10 mouse cellular contexts compared by ENCODE assay signal in the genomic region with DNA sequence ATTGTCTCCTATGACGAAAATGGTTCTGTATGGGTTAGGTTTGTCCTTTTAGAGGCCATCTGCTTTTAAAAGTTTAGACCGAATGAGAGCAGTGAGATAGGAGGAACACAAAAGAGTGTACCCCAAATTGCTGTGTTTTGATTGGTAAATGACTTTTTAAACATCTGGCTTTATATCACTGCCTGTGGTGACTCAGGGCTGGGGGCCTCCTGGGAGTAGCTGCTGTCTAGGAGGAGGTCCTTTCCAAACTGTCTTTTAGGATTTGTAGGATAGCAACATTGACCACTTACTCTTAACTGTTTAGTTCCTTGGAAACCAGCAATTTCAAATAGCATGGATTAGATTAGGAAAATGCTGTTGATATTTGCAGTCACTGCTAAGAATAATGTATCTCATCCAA. TPM values are rescaled to one million over a fixed set of nuclear protein-coding genes. Genes with fewer than 3 reads are reported as not detected.
DNase-seq lines count a peak whose midpoint lies in the region; ATAC-seq and TF ChIP-seq lines count a peak whose summit lies in the region.
"Had no signal": no experiment of that assay in that cellular context is flagged by ENCODE, and none has a peak within 500 bp of the region (broad histone marks: within the 10 kb centered on the region; RNA-seq: fewer than 3 reads in every experiment).

No protein-coding gene starts in this region.

- intact Hi-C loops in heart, adult 2 months (cut with DNase I): no loop called here

- ATAC-seq in heart, embryonic 11.5 days (replicated peaks; ENCODE audit: insufficient number of reproducible peaks, low FRiP score, low TSS enrichment): no peak
- no peak for ATAC-seq in lung, embryonic 14.5 days (ENCODE audit: insufficient read depth)
- ATAC-seq in heart, postnatal 0 days (ENCODE audit: insufficient read depth, low read depth): no peak
- no peak for ATAC-seq in stomach, embryonic 14.5 days (ENCODE audit: insufficient number of reproducible peaks, insufficient read depth, low FRiP score, low read depth)

- H3K4me3 ChIP-seq in heart, adult 2 months: peak overlapping the region; percentile 81
- H3K4me3 ChIP-seq in heart, embryonic 11.5 days (ENCODE audit: low read depth, low read length): no peak overlapping the region
- 0 out of 2 replicates have a peak overlapping the region, but pooled peaks have one; percentile 57 for H3K4me3 ChIP-seq in lung, embryonic 14.5 days (ENCODE audit: low read depth, low read length)
- H3K4me3 ChIP-seq in heart, postnatal 0 days (ENCODE audit: low read depth, low read length): peak overlapping the region; percentile 67
- no peak overlapping the region for H3K4me3 ChIP-seq in stomach, embryonic 14.5 days (ENCODE audit: low read depth, low read length)

- peaks cover 18% of the 10 kb centered on the region for H3K36me3 ChIP-seq in heart, adult 2 months (ENCODE audit: control insufficient read depth, insufficient read depth, low read length)
- peaks cover 3% of the 10 kb centered on the region; the same call in 1 of the 2 replicates for H3K36me3 ChIP-seq in heart, embryonic 11.5 days (ENCODE audit: control insufficient read depth, insufficient read depth, low read length)
- peaks cover 20% of the 10 kb centered on the region; the same call in 1 of the 2 replicates for H3K36me3 ChIP-seq in lung, embryonic 14.5 days (ENCODE audit: insufficient read depth)
- peaks cover 19% of the 10 kb centered on the region; the same call in 1 of the 2 replicates for H3K36me3 ChIP-seq in heart, postnatal 0 days (replicated peaks; ENCODE audit: control insufficient read depth, insufficient read depth, low read length)
- H3K36me3 ChIP-seq in stomach, embryonic 14.5 days (ENCODE audit: control insufficient read depth, insufficient read depth, low read length): peaks cover 2% of the 10 kb centered on the region; the same call in 1 of the 2 replicates

- H3K79me2 ChIP-seq in heart, adult 2 months (replicated peaks; ENCODE audit: control insufficient read depth, insufficient read depth, low read length): no peaks in the 10 kb centered on the region

- H3K27me3 ChIP-seq in heart, adult 2 months (ENCODE audit: control insufficient read depth, insufficient read depth, low read length): no peaks in the 10 kb centered on the region
- H3K27me3 ChIP-seq in heart, embryonic 11.5 days (ENCODE audit: control insufficient read depth, insufficient read depth, low read length): no peaks in the 10 kb centered on the region
- no peaks in the 10 kb centered on the region for H3K27me3 ChIP-seq in lung, embryonic 14.5 days (ENCODE audit: insufficient read depth, low read length)
- H3K27me3 ChIP-seq in heart, postnatal 0 days (ENCODE audit: control insufficient read depth, insufficient read depth, low read length): no peaks in the 10 kb centered on the region
- H3K27me3 ChIP-seq in stomach, embryonic 14.5 days (ENCODE audit: control insufficient read depth, insufficient read depth, low read length): no peaks in the 10 kb centered on the region

- no peak overlapping the region for H3K9ac ChIP-seq in heart, adult 2 months (ENCODE audit: low read depth, low read length)
- no peak overlapping the region for H3K9ac ChIP-seq in heart, embryonic 11.5 days (ENCODE audit: low read depth, low read length)
- H3K9ac ChIP-seq in lung, embryonic 14.5 days: no peak overlapping the region
- H3K9ac ChIP-seq in heart, postnatal 0 days (replicated peaks; ENCODE audit: low read depth, low read length): no peak overlapping the region
- H3K9ac ChIP-seq in stomach, embryonic 14.5 days (replicated peaks; ENCODE audit: low read depth, low read length): no peak overlapping the region

- TF ChIP-seq EP300 in heart, adult 2 months (IDR thresholded peaks at IDR 0.05; ENCODE audit: insufficient read depth, low read depth, low read length): no peak
- no peak for TF ChIP-seq EP300 in heart, postnatal 0 days (IDR thresholded peaks at IDR 0.05; ENCODE audit: low read depth)

- no peak overlapping the region for H3K4me2 ChIP-seq in heart, embryonic 11.5 days
- H3K4me2 ChIP-seq in lung, embryonic 14.5 days: peak overlapping the region; percentile 69
- H3K4me2 ChIP-seq in heart, postnatal 0 days (ENCODE audit: low read depth, low read length): peak overlapping the region; percentile 74
- H3K4me2 ChIP-seq in stomach, embryonic 14.5 days (replicated peaks; ENCODE audit: low read depth, low read length): peak overlapping the region; percentile 74; the same call in 1 of the 2 replicates

- no peak for TF ChIP-seq POLR2A in heart, adult 2 months (IDR thresholded peaks at IDR 0.05; ENCODE audit: insufficient read depth, low read depth, low read length)

- peak in 1 of 2 experiments; percentile 46 for DNase-seq in heart, adult 2 months
- no peak for DNase-seq in lung, embryonic 14.5 days
- no peak for DNase-seq in lung, postnatal 10 days
- no peak for DNase-seq in heart, postnatal 0 days (ENCODE audit: low spot score)
- no peak for DNase-seq in MN1 (ENCODE audit: low spot score)
- DNase-seq in cerebellum, postnatal 4 days (ENCODE audit: low spot score in 2 of 2): no peak
- DNase-seq: embryo, embryonic 11 days; kidney, postnatal 14 days had no signal

- 31% methylated on average over 2 of the region's 2 CpGs for WGBS in heart, adult 2 months
- WGBS in heart, embryonic 11.5 days (ENCODE audit: insufficient replicate concordance): 82% methylated on average over 2 of the region's 2 CpGs
- WGBS in lung, embryonic 14.5 days: 75% methylated on average over 2 of the region's 2 CpGs
- 64% methylated on average over 2 of the region's 2 CpGs for WGBS in heart, postnatal 0 days
- WGBS in stomach, embryonic 14.5 days: 73% methylated on average over 2 of the region's 2 CpGs

- peak overlapping the region; percentile 88 for H3K27ac ChIP-seq in heart, adult 2 months
- no peak overlapping the region for H3K27ac ChIP-seq in heart, embryonic 11.5 days (ENCODE audit: low read depth, low read length)
- no peak overlapping the region for H3K27ac ChIP-seq in lung, embryonic 14.5 days (ENCODE audit: low read depth)
- no peak overlapping the region for H3K27ac ChIP-seq in heart, postnatal 0 days (ENCODE audit: low read depth)
- H3K27ac ChIP-seq in stomach, embryonic 14.5 days (ENCODE audit: low read length): no peak overlapping the region

- H3K4me1 ChIP-seq in heart, adult 2 months (ENCODE audit: control insufficient read depth, insufficient read depth, low read length): peaks cover 12% of the 10 kb centered on the region
- H3K4me1 ChIP-seq in heart, embryonic 11.5 days (ENCODE audit: control insufficient read depth, insufficient read depth, low read length): peaks cover 11% of the 10 kb centered on the region
- 0 out of 2 replicates have a peak, but pooled peaks cover 7% of the 10 kb centered on the region for H3K4me1 ChIP-seq in lung, embryonic 14.5 days (ENCODE audit: insufficient read depth)
- peaks cover 17% of the 10 kb centered on the region; the same call in 1 of the 2 replicates for H3K4me1 ChIP-seq in heart, postnatal 0 days (ENCODE audit: control insufficient read depth, insufficient read depth)
- 0 out of 2 replicates have a peak, but pooled peaks cover 2% of the 10 kb centered on the region for H3K4me1 ChIP-seq in stomach, embryonic 14.5 days (ENCODE audit: control insufficient read depth, insufficient read depth, low read length)

- H3K9me3 ChIP-seq in heart, embryonic 11.5 days (replicated peaks; ENCODE audit: control insufficient read depth, low read length): no peaks in the 10 kb centered on the region
- no peaks in the 10 kb centered on the region for H3K9me3 ChIP-seq in lung, embryonic 14.5 days (ENCODE audit: low read depth, low read length)
- no peaks in the 10 kb centered on the region for H3K9me3 ChIP-seq in heart, postnatal 0 days (replicated peaks; ENCODE audit: control insufficient read depth, low read length)
- no peaks in the 10 kb centered on the region for H3K9me3 ChIP-seq in stomach, embryonic 14.5 days (ENCODE audit: control insufficient read depth, low read depth, low read length)

- TF ChIP-seq CTCF in heart, adult 2 months (IDR thresholded peaks at IDR 0.05): no peak
- TF ChIP-seq CTCF in lung, embryonic 14.5 days (IDR thresholded peaks at IDR 0.05; ENCODE audit: low read depth): no peak
- TF ChIP-seq CTCF in heart, postnatal 0 days (IDR thresholded peaks at IDR 0.05; ENCODE audit: low read depth): no peak

RNA-seq across cellular contexts. Expression of a gene that starts 1.3 kb away (rescaled TPM):
- 1 to 10 TPM; 6.6 TPM for total RNA-seq in heart, adult 2 months (2021)
- polyA plus RNA-seq in heart, adult 2 months (2012; rRNA removed): 6.5 and 11.4 TPM in 2 replicates
- 2.9 and 4.4 TPM in 2 replicates for polyA plus RNA-seq in heart, embryonic 11.5 days (2014; fragmentation: Nextera tagmentation; extraction: Ambion mirVana)
- polyA plus RNA-seq in lung, embryonic 14.5 days (2014; fragmentation: Nextera tagmentation; extraction: Ambion mirVana): 14.1 and 14.9 TPM in 2 replicates
- 12.2 and 12.7 TPM in 2 replicates for total RNA-seq in heart, postnatal 0 days (2014; rRNA removed; ENCODE audit: low replicate concordance)
- polyA plus RNA-seq in heart, postnatal 0 days (2015; fragmentation: Nextera tagmentation; extraction: Ambion mirVana): 2.4 and 2.6 TPM in 2 replicates
- polyA plus RNA-seq in stomach, embryonic 14.5 days (2014; fragmentation: Nextera tagmentation; extraction: Ambion mirVana): 10.0 and 10.5 TPM in 2 replicates

RNA-seq across cellular contexts. Expression of a gene that starts 20.9 kb away (rescaled TPM):
- total RNA-seq in heart, adult 2 months (2021): 10 to 100 TPM; 14.5 to 14.9 TPM
- polyA plus RNA-seq in heart, adult 2 months (2012; rRNA removed): 12.1 and 21.1 TPM in 2 replicates
- 19.1 and 21.8 TPM in 2 replicates for polyA plus RNA-seq in heart, embryonic 11.5 days (2014; fragmentation: Nextera tagmentation; extraction: Ambion mirVana)
- 22.6 and 23.5 TPM in 2 replicates for polyA plus RNA-seq in lung, embryonic 14.5 days (2014; fragmentation: Nextera tagmentation; extraction: Ambion mirVana)
- total RNA-seq in heart, postnatal 0 days (2014; rRNA removed; ENCODE audit: low replicate concordance): 28.3 and 28.5 TPM in 2 replicates
- polyA plus RNA-seq in heart, postnatal 0 days (2015; fragmentation: Nextera tagmentation; extraction: Ambion mirVana): 18.0 and 22.0 TPM in 2 replicates
- 16.8 and 20.1 TPM in 2 replicates for polyA plus RNA-seq in stomach, embryonic 14.5 days (2014; fragmentation: Nextera tagmentation; extraction: Ambion mirVana)

RNA-seq across cellular contexts. Expression of a gene that starts 21.1 kb away (rescaled TPM):
- total RNA-seq in heart, adult 2 months (2021): 10 to 100 TPM in 1 of 2 experiments, 1 to 10 TPM in 1; 9.8 to 10.2 TPM
- polyA plus RNA-seq in heart, adult 2 months (2012; rRNA removed): 3.6 and 8.1 TPM in 2 replicates
- 20.6 and 21.3 TPM in 2 replicates for polyA plus RNA-seq in heart, embryonic 11.5 days (2014; fragmentation: Nextera tagmentation; extraction: Ambion mirVana)
- polyA plus RNA-seq in lung, embryonic 14.5 days (2014; fragmentation: Nextera tagmentation; extraction: Ambion mirVana): 25.7 and 26.0 TPM in 2 replicates
- total RNA-seq in heart, postnatal 0 days (2014; rRNA removed; ENCODE audit: low replicate concordance): 22.2 and 34.9 TPM in 2 replicates
- polyA plus RNA-seq in heart, postnatal 0 days (2015; fragmentation: Nextera tagmentation; extraction: Ambion mirVana): 14.6 and 18.3 TPM in 2 replicates
- 24.6 and 26.9 TPM in 2 replicates for polyA plus RNA-seq in stomach, embryonic 14.5 days (2014; fragmentation: Nextera tagmentation; extraction: Ambion mirVana)

Comparison
In these comparisons a context has a peak if more than half of its experiments do, and no peak if none do; other contexts are left out.
1. H3K4me3 ChIP-seq: peak in heart, adult 2 months (single experiment), lung, embryonic 14.5 days (single experiment) and heart, postnatal 0 days (single experiment); none in heart, embryonic 11.5 days (single experiment) and stomach, embryonic 14.5 days (single experiment).